Mouse (Mus musculus) retina, adult 2 months (tissue): ENCODE data around the gene Vamp4.

Experiments used
- DNase-seq: peaks from one replicate; pipeline ENCODE4 v3.0.0-alpha.2; 2012; ENCODE audit warnings: low read depth, low spot score

Gene Vamp4

GRCm38 (mm10) chr1:162648416-162648815 lies 78.1 kb downstream of the Vamp4 start:
- no peak for DNase-seq
